Mouse (Mus musculus) neural tube, embryonic 15.5 days (tissue): ENCODE data around the gene Pnrc2. TPM values are rescaled to one million over a fixed set of nuclear protein-coding genes. Genes with fewer than 3 reads are reported as not detected.

Experiments
- ATAC-seq: fragments of 200-750 bp; cut with Nextera tagmentation; 2 replicates; pipeline ENCODE4 v1.8.0; 2017; ENCODE audit warnings: mild to moderate bottlenecking, moderate TSS enrichment, moderate library complexity; ENCODE audit not compliant: low FRiP score
- H3K27ac ChIP-seq: fragments of 300-500 bp; sonication (generic); replicated peaks from 2 replicates; pipeline ENCODE4 v1.5.1; 2015; ENCODE audit warnings: mild to moderate bottlenecking, inconsistent platforms
- H3K27me3 ChIP-seq: fragments of 300-500 bp; sonication (generic); replicated peaks from 2 replicates; pipeline ENCODE4 v1.6.1; 2015; ENCODE audit warnings: inconsistent platforms
- H3K36me3 ChIP-seq: fragments of 300-500 bp; sonication (generic); 2 replicates; pipeline ENCODE4 v1.6.1; 2015; ENCODE audit warnings: inconsistent platforms
- H3K4me1 ChIP-seq: fragments of 300-500 bp; sonication (generic); 2 replicates; pipeline ENCODE4 v1.6.1; 2015; ENCODE audit warnings: inconsistent platforms
- H3K4me2 ChIP-seq: fragments of 300-500 bp; sonication (generic); 2 replicates; pipeline ENCODE4 v1.6.1; 2015; ENCODE audit warnings: inconsistent platforms, mild to moderate bottlenecking, moderate library complexity
- H3K4me3 ChIP-seq: fragments of 300-500 bp; sonication (generic); replicated peaks from 2 replicates; pipeline ENCODE4 v1.5.1; 2015; ENCODE audit warnings: mild to moderate bottlenecking, inconsistent platforms
- H3K9ac ChIP-seq: fragments of 300-500 bp; sonication (generic); replicated peaks from 2 replicates; pipeline ENCODE4 v1.6.1; 2015; ENCODE audit warnings: mild to moderate bottlenecking, inconsistent platforms
- H3K9me3 ChIP-seq: fragments of 300-500 bp; sonication (generic); replicated peaks from 2 replicates; pipeline ENCODE4 v1.6.1; 2016; ENCODE audit warnings: inconsistent platforms
- WGBS: fragments of 180-500 bp; shearing (Covaris S2); methylation state at CpG from one replicate; pipeline ENCODE4 v1.1.7; 2015; ENCODE audit warnings: mixed read lengths; 5-methylcytosine and 5-hydroxymethylcytosine counted together
- polyA plus RNA-seq: library from polyadenylated mRNA; unstranded; fragments of >200 nt; fragmentation: Nextera tagmentation; extraction: Ambion mirVana; gene quantifications from 2 replicates; pipeline ENCODE4 v1.2.1, GENCODE M21; 2015

Gene Pnrc2
- polyA plus RNA-seq, 1 experiment from 2014 or later, result 82.1 TPM

DNA sequence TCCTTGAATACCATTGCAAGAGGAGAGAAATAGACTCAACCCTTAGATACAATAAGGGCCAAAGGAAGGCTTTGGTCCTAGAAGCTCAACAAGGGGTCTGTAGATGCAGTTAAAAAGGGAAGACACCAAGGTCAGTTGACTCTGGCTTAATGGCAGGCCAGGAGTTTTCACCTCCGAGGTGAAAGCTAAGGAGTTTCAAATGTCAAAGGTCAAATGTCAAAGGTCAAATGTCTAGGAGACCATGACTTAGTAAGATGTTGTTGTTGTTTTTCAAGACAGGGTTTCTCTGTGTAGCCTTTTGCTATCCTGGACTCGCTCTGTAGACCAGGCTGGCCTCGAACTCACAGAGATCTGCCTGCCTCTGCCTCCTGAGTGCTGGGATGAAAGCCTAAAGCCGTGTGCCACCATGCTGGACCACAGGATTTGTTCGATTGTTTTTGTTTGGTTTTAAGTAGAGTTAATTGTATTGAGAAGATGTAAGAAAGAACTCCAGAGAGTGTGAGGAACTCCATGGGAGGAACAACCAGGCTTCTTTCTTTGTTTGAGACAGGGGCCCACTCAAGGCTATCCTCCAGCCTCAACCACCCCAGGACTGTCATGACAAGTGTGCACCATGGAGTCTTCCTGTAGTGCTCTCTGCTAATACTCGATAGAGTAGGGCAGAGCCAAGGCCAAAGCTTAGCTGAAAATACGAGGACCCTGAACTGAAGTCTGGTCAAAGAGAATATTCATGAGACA, 15.7 kb upstream of the Pnrc2 start:
- no peak for ATAC-seq
- WGBS, result 85% methylated on average over 7 of the region's 7 CpGs
- Histone ChIP-seq H3K9ac (no peak overlapping the region), H3K9me3 (no peaks in the 10 kb centered on the region), H3K4me3 (no peak overlapping the region), H3K36me3 (no peaks in the 10 kb centered on the region), H3K4me2 (no peak overlapping the region), H3K27me3 (no peaks in the 10 kb centered on the region), H3K27ac (no peak overlapping the region), H3K4me1 (no peaks in the 10 kb centered on the region)

- 94% methylated on average over 24 of the region's 24 CpGs for WGBS
- no peaks in the 10 kb centered on the region for H3K27me3 ChIP-seq
- no peak overlapping the region for H3K27ac ChIP-seq
- H3K4me3 ChIP-seq, result no peak overlapping the region
- no peaks in the 10 kb centered on the region for H3K4me1 ChIP-seq
- H3K9ac ChIP-seq, result no peak overlapping the region
- ATAC-seq, result no peak
- no peaks in the 10 kb centered on the region for H3K36me3 ChIP-seq
- no peak overlapping the region for H3K4me2 ChIP-seq
- no peaks in the 10 kb centered on the region for H3K9me3 ChIP-seq
Observed at GRCm38 (mm10) chr4:135888448-135889057, 14.9 kb upstream of the Pnrc2 start.

GRCm38 (mm10) chr4:135886184-135886583, 12.5 kb upstream of the Pnrc2 start:
- no peak overlapping the region for H3K27ac ChIP-seq
- 94% methylated on average over 4 of the region's 4 CpGs for WGBS
- no peak overlapping the region for H3K9ac ChIP-seq
- no peaks in the 10 kb centered on the region for H3K36me3 ChIP-seq
- no peaks in the 10 kb centered on the region for H3K4me1 ChIP-seq
- no peak overlapping the region for H3K4me2 ChIP-seq
- no peaks in the 10 kb centered on the region for H3K27me3 ChIP-seq
- no peaks in the 10 kb centered on the region for H3K9me3 ChIP-seq
- ATAC-seq, result no peak
- no peak overlapping the region for H3K4me3 ChIP-seq

- H3K9ac ChIP-seq, result no peak overlapping the region
- H3K4me2 ChIP-seq, result no peak overlapping the region
- H3K27ac ChIP-seq, result no peak overlapping the region
- no peaks in the 10 kb centered on the region for H3K27me3 ChIP-seq
- no peaks in the 10 kb centered on the region for H3K4me1 ChIP-seq
- ATAC-seq, result no peak
- no peak overlapping the region for H3K4me3 ChIP-seq
- 92% methylated on average over 12 of the region's 12 CpGs for WGBS
- no peaks in the 10 kb centered on the region for H3K9me3 ChIP-seq
- H3K36me3 ChIP-seq, result no peaks in the 10 kb centered on the region
Observed at GRCm38 (mm10) chr4:135885676-135886075, 12.0 kb upstream of the Pnrc2 start.

DNA sequence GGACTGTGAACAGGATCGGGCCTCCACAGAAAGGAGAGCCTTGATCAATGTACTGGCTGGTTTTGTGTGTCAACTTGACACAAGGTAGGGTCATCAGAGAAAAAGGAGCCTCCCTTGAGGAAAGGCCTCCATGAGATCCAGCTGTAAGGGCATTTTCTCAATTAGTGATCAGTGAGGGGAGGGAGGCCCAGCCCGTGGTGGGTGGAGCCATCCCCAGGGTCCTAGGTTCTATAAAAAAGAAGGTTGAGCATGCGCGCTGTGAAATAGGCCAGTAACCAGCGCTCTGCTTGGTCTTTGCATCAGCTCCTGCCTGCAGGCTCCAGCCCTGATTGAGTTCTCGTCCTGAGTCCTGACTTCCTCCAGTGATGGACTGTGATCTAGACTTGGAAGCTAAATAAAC, 10.9 kb upstream of the Pnrc2 start:
- no peaks in the 10 kb centered on the region for H3K27me3 ChIP-seq
- H3K9me3 ChIP-seq, result no peaks in the 10 kb centered on the region
- 40% methylated on average over 6 of the region's 6 CpGs for WGBS
- no peak overlapping the region for H3K4me2 ChIP-seq
- H3K4me1 ChIP-seq, result no peaks in the 10 kb centered on the region
- no peaks in the 10 kb centered on the region for H3K36me3 ChIP-seq
- H3K4me3 ChIP-seq, result no peak overlapping the region
- ATAC-seq, result no peak
- H3K9ac ChIP-seq, result no peak overlapping the region
- no peak overlapping the region for H3K27ac ChIP-seq

GRCm38 (mm10) chr4:135883881-135884516, 10.3 kb upstream of the Pnrc2 start:
- H3K4me3 ChIP-seq, result no peak overlapping the region
- no peak overlapping the region for H3K27ac ChIP-seq
- no peaks in the 10 kb centered on the region for H3K27me3 ChIP-seq
- no peaks in the 10 kb centered on the region for H3K9me3 ChIP-seq
- H3K4me1 ChIP-seq, result no peaks in the 10 kb centered on the region
- no peak for ATAC-seq
- H3K36me3 ChIP-seq, result no peaks in the 10 kb centered on the region
- no peak overlapping the region for H3K4me2 ChIP-seq
- H3K9ac ChIP-seq, result no peak overlapping the region
- 74% methylated on average over 7 of the region's 7 CpGs for WGBS

DNA sequence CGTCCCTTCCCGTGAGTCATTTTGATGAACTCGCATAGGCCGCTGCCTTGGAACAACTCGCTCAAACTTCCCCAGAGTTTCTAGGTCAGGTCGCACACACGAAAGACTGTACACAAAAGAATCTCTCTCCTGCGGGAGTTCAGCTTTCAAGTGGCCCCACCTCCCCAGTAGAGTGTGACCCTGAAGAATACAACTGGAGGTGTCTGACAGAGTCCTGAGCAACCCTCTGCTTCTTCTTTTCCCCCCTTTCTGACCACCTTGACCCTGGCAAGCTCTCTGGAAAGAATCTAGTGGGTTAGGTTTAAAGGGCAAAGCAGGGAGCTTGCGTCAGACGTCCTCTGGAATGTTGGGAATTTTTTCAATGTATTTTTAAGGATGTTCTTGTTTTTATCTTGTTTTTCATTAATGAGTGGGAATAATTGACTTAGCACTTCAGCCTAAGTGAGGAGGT, 9.8 kb upstream of the Pnrc2 start:
- no peaks in the 10 kb centered on the region for H3K4me1 ChIP-seq
- no peaks in the 10 kb centered on the region for H3K27me3 ChIP-seq
- WGBS, result 57% methylated on average over 10 of the region's 10 CpGs
- no peak overlapping the region for H3K4me2 ChIP-seq
- H3K4me3 ChIP-seq, result no peak overlapping the region
- H3K27ac ChIP-seq, result no peak overlapping the region
- H3K9me3 ChIP-seq, result no peaks in the 10 kb centered on the region
- H3K36me3 ChIP-seq, result no peaks in the 10 kb centered on the region
- no peak overlapping the region for H3K9ac ChIP-seq
- ATAC-seq, result no peak

GRCm38 (mm10) chr4:135882023-135882422, 8.4 kb upstream of the Pnrc2 start:
- H3K9me3 ChIP-seq, result no peaks in the 10 kb centered on the region
- H3K9ac ChIP-seq, result no peak overlapping the region
- no peak overlapping the region for H3K4me3 ChIP-seq
- no peak overlapping the region for H3K27ac ChIP-seq
- H3K27me3 ChIP-seq, result no peaks in the 10 kb centered on the region
- no peak overlapping the region for H3K4me2 ChIP-seq
- WGBS, result 82% methylated on average over 6 of the region's 6 CpGs
- no peak for ATAC-seq
- no peaks in the 10 kb centered on the region for H3K36me3 ChIP-seq
- peaks cover 1% of the 10 kb centered on the region for H3K4me1 ChIP-seq

DNA sequence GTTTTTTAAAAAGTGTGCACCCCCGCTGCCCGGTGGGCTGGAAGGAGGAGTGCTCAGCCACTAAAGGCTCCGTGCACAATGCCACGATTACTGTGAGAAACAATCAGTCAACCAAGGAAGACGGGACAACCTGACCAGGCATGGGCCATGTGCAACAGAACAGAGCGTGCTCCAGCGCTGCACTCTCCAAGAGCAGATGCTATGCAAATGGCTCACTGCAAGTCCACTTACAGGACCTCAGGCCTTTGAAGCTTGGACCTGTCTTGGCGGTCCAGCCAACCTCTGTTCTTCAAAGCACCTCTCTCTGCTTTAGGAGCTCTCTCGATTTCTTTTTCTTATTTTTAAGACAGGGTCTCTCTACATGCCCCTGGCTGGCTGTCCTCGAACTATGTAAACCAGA, 6.9 kb upstream of the Pnrc2 start:
- H3K9ac ChIP-seq, result no peak overlapping the region
- WGBS, result 84% methylated on average over 10 of the region's 10 CpGs
- H3K4me1 ChIP-seq, result peaks cover 16% of the 10 kb centered on the region
- no peaks in the 10 kb centered on the region for H3K27me3 ChIP-seq
- H3K4me2 ChIP-seq, result no peak overlapping the region
- no peaks in the 10 kb centered on the region for H3K9me3 ChIP-seq
- H3K4me3 ChIP-seq, result no peak overlapping the region
- no peaks in the 10 kb centered on the region for H3K36me3 ChIP-seq
- no peak for ATAC-seq
- no peak overlapping the region for H3K27ac ChIP-seq

DNA sequence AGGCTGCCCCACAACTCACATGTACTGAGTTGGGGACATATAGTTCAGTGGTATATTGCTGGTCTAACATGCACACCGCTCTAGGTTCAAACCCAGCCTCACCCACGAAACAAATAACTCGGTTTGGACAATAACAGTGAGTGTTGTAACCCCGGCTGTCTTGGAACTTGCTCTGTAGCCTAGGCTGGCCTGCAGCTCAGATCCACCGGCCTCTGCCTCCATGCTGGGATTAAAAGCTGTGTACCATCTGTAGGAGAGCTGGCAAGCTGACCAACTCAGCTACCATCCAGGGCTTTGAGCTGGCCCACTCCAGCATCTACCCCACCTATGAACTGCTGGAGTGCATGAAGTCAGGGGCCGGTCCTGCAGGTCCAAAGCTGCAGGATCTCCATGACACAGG, 6.4 kb upstream of the Pnrc2 start:
- Histone ChIP-seq H3K4me3 (no peak overlapping the region), H3K9ac (no peak overlapping the region), H3K9me3 (no peaks in the 10 kb centered on the region), H3K27ac (no peak overlapping the region), H3K27me3 (no peaks in the 10 kb centered on the region), H3K36me3 (no peaks in the 10 kb centered on the region), H3K4me1 (peaks cover 21% of the 10 kb centered on the region), H3K4me2 (no peak overlapping the region)
- WGBS, result 91% methylated on average over 6 of the region's 6 CpGs
- no peak for ATAC-seq

DNA sequence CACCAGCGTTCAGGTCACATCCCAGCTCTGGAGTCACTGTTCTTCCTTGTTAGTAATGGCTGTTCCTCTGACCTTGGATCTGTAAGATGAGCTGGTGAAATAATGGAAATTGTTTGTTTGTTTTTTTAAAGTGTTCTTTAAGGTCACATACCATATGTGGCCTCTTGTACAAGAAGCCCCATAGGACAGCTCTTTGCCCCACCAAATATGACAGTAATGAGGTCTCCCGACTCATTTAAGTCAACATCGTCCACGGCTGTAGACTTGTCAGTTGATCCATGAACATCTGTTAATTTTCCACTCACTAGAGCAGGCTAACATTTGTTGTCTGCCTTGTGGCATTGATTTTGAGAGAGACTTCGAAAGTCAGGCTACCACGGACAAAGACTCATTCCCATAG, 5.4 kb upstream of the Pnrc2 start:
- Histone ChIP-seq H3K4me1 (peaks cover 31% of the 10 kb centered on the region), H3K4me3 (no peak overlapping the region), H3K9ac (no peak overlapping the region), H3K27ac (no peak overlapping the region), H3K27me3 (no peaks in the 10 kb centered on the region), H3K36me3 (no peaks in the 10 kb centered on the region), H3K9me3 (no peaks in the 10 kb centered on the region), H3K4me2 (no peak overlapping the region)
- WGBS, result 77% methylated on average over 6 of the region's 6 CpGs
- ATAC-seq, result no peak

- H3K4me1 ChIP-seq, result peaks cover 34% of the 10 kb centered on the region
- H3K27ac ChIP-seq, result no peak overlapping the region
- no peak overlapping the region for H3K9ac ChIP-seq
- no peaks in the 10 kb centered on the region for H3K27me3 ChIP-seq
- H3K4me3 ChIP-seq, result no peak overlapping the region
- no peak for ATAC-seq
- WGBS, result 62% methylated on average over 2 of the region's 2 CpGs
- no peaks in the 10 kb centered on the region for H3K36me3 ChIP-seq
- H3K9me3 ChIP-seq, result no peaks in the 10 kb centered on the region
- H3K4me2 ChIP-seq, result no peak overlapping the region
Observed at GRCm38 (mm10) chr4:135877742-135878141, 4.1 kb upstream of the Pnrc2 start.
